Mouse (Mus musculus) Muller cell, postnatal 12 days (primary cell): ENCODE measurements around the gene A26c2.

ENCODE experiments used
- DNase-seq: peaks from one replicate; pipeline ENCODE4 v3.0.0-alpha.2; 2015; ENCODE audit errors: inconsistent ontology term

A26c2 gene

DNA sequence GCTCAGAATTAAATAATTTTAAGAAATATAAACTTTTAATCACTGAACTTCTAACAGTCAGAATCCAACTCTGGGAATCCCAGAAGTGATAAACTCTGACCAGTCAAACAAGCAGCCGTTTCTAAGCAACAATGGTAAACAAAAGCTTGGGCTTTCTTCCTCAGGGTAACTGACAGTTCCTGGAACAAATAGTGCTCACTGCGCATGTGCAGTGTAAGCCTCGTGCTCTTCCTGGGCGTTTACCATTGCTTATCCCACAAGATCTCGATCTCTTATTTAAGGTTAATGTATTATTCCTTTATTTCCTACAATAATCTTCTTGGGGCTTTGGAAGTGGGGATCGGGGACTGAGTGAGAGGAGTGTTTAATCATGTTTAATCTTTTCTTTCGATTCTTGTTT is at the start of gene A26c2:
Gene A26c2, minus strand, starts transcription at position 101 of the 400 bp plus-strand sequence.
- no peak for DNase-seq

DNA sequence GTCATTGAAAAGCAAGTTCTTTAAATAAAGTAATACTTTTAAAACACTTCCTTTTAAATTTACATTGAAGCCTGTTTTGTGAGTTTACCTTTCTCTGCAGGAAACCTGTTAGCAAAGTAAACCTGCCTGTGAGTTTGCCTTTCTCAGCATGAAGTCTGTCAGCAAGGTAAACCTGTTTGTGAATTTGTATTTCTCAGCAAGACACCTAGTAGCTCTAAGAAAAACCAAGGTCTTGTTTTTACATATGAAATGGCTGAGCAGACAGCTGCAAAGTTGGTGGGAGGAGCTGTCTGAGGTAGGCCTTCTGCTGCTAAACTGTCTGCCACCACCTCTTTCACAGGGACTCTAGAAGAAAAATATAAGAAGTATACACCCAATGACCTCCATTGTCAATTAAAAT is 28.0 kb upstream of the A26c2 start:
- DNase-seq, result no peak
